Mouse (Mus musculus) gastrocnemius, postnatal 14 days (tissue): ENCODE measurements around the gene Tshb. TPM values are rescaled to one million over a fixed set of nuclear protein-coding genes. Genes with fewer than 3 reads are reported as not detected.

Source experiments
- DNase-seq: peaks from one replicate; pipeline ENCODE4 v3.0.0; 2021; ENCODE audit warnings: mixed read lengths
- intact Hi-C: fragments of 180-260 bp; cut with DNase I; formaldehyde crosslinking; loops from one replicate; pipeline ENCODE4 v1.15.1; 2025; ENCODE audit warnings: low total_unique reads
- total RNA-seq, 2 experiments: library from RNA; stranded (reverse); gene quantifications; 2 replicates each; pipeline ENCODE4 v1.2.3; 2021

Tshb gene
- total RNA-seq, 2 experiments from 2014 or later: not detected

GRCm38 (mm10) chr3:102738926-102739325 is 43.6 kb downstream of the Tshb start:
- intact Hi-C loops: no loop called here
- DNase-seq: no peak

DNA sequence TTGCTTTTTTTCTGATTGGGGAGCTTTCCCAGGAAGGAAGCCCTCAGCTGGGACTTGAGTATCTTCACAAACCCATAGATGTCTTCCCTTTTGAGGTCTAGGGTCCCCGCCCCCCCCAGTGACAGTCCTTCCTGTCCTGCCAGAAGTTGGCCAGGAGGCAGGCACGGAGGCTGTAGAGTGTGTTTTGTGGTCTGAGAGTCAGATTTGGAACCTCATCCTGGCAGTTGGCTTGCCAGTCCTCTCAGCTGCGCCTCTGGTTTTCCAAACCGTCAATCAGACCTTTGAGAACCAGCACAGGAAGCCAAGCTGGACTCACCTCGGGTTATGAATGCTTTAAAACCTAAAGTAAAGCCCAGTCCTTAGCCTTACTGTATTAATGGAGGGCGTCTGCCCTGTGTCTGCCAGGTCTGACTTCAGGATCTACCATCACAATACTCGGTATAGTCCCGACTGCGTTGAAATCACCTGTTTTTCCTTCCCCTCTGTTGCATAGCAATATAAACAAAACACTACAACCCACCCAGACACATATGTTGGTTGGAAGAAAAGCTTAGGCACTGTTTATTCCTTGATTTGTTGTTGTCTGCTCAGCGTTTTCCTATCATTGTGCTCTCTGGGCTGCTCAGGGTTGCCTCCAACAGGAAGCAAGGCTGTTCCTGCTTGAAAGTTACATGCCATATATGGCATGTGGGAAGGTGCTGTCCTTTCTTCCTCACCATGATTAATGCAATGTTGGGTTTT is 44.2 kb downstream of the Tshb start:
- intact Hi-C loops: no loop called here
- DNase-seq: no peak

- intact Hi-C loops: no loop called here
Measured at GRCm38 (mm10) chr3:102737106-102737505, 45.4 kb downstream of the Tshb start.

DNA sequence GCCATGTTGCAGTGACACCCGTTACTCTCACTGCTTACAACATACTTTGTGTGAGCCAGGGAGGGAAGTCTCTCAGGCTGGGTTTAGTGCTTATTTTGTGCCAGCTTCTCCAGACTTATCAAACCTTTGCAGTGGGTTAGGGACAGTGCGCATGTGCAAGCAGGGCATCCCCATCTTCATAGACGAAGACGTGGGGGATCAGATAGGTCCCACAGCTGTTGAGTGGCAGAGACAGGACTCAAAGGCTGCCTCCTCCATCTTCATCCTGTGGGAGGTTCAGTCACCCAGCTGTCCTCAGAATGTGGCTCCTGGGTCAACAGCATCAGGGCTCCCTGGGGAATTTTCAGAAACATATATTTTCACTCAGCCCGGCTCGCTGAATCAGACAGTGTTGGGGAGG is 46.1 kb downstream of the Tshb start:
- intact Hi-C loops: no loop called here
- DNase-seq: no peak

More at GRCm38 (mm10) chr3:102737106-102737505, 45.4 kb downstream of the Tshb start:
- no peak for DNase-seq

DNA sequence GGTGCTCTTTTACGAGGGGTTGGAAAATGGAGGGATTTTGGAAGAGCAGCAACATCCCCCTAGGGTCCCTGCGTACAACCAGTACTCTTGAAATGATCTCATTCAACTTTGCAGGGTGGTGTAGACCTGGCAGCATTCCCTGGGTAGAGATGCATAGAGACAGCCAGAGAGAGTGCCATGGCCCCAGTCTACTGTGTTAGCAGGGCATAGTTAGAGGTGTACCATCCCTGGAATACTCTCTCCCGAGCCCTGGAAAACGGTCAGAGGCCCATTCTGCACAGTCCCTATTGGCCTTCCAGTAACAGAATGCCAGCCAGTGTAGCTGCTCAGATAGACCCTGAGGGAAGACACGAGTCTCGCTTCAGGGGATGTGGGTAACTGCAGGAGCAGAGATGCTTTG is 46.9 kb downstream of the Tshb start:
- intact Hi-C loops: no loop called here
- DNase-seq: no peak

GRCm38 (mm10) chr3:102735031-102735558 is 47.4 kb downstream of the Tshb start:
- intact Hi-C loops: no loop called here
- peak; percentile 50 for DNase-seq

DNA sequence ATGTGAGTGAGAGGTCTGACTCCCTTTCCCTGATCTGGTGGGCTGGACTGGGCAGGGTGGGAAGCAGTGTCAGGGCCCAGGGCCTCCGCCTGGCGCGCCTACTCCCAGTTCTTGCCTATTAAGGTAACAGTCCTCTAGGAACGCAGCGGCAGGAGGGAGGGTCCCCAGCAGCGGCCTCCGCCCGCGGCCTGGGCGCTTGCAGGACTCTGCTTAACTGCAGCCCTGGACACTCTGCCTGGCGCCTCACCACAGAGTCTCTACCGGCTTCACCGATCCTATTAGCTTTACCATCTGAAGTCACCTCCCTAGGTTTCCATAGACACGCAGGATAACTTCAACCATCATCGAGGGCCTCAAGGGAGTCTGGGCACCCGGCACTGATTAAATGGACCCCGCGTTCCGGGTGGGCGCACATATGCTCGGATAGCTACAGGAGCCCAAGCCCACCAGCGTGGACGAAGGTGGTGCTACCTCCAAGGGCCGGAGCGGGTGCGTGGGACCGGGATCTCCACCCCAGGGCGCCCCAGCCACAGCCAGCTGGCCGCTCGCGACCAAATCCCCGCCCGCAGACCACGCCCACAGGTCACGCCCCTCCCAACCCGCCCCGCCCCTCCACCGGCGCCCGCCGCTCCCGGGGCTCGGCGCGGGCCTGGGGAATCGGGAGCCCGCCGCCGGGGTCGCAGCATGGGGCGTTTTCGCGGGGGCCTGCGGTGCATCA is 48.0 kb downstream of the Tshb start, which contains the start of gene Tspan2:
Tspan2 (plus strand) TSS at position 217 of the 718 bp plus-strand sequence.
- intact Hi-C loops: no loop called here
- peak; percentile 70 for DNase-seq

GRCm38 (mm10) chr3:102733936-102734312 is 48.6 kb downstream of the Tshb start:
- intact Hi-C loops: no loop called here
- no peak for DNase-seq

- intact Hi-C loops: no loop called here
- no peak for DNase-seq
Measured at GRCm38 (mm10) chr3:102733050-102733449, 49.5 kb downstream of the Tshb start.

GRCm38 (mm10) chr3:102732619-102733018 is 49.9 kb downstream of the Tshb start:
- DNase-seq: no peak
- intact Hi-C loops: no loop called here

DNA sequence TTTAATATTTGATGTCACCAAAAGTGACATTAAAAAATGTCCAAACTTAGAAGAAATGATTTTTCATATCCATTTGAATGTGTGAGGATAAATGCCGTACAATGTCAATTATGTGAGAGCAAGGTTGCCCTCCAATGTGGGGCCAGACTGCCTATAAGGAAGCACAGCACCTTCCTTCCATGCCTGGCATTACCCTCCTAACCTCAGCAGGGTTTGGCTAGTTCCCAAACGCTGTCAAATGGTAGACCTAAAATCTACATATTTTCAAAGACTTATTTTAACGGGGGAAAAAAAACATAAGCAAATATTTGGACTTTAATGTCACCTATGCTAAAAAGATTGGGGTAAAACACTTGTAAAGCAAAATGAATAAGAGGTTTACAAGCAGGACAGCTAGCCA is 51.4 kb downstream of the Tshb start:
- intact Hi-C loops: no loop called here
- DNase-seq: no peak

GRCm38 (mm10) chr3:102729416-102729815 is 53.1 kb downstream of the Tshb start:
- intact Hi-C loops: no loop called here
- DNase-seq: no peak

Other genes with a start within 250 kb of the Tshb start
- gene Tspan2, start 48.2 kb downstream of the Tshb start, total RNA-seq: 10 to 100 TPM; 11.2 to 14.4 TPM
- not detected for gene Sycp1, start 153.4 kb upstream of the Tshb start, total RNA-seq
- gene Nr1h5, start 181.4 kb upstream of the Tshb start, total RNA-seq: not detected
- gene Sike1, start 213.0 kb upstream of the Tshb start, total RNA-seq: 10 to 100 TPM; 62.7 to 67.9 TPM
- 100 to 1,000 TPM; 522 to 542 TPM for gene Csde1, start 237.7 kb upstream of the Tshb start, total RNA-seq